Mouse (Mus musculus) erythroblast, embryonic 14.5 days (primary cell): ENCODE data around the gene Mr1.

ENCODE experiments used
- GATA1 ChIP-seq: IDR thresholded peaks from 2 replicates; pipeline ENCODE4 v1.6.1; 2012; ENCODE audit warnings: low read length, inconsistent platforms, mixed read lengths
- TAL1 ChIP-seq: IDR thresholded peaks from 3 replicates; pipeline ENCODE4 v1.6.1; 2012; ENCODE audit warnings: low read length, inconsistent platforms, mixed read lengths

- TF ChIP-seq TAL1 (no peak), GATA1 (no peak)
These were observed 68.9 kb downstream of the Mr1 start for GRCm38 (mm10) chr1:155077675-155078074.
